Mouse (Mus musculus) midbrain, embryonic 15.5 days (tissue): ENCODE data around the gene Homer3. TPM values are rescaled to one million over a fixed set of nuclear protein-coding genes. Genes with fewer than 3 reads are reported as not detected.

Experiments used
- ATAC-seq: fragments of 200-750 bp; cut with Nextera tagmentation; replicated peaks from 2 replicates; pipeline ENCODE4 v1.8.0; 2017; ENCODE audit warnings: moderate TSS enrichment
- H3K27ac ChIP-seq: fragments of 300-500 bp; sonication (generic); 2 replicates; pipeline ENCODE4 v1.5.1; 2015; ENCODE audit warnings: mild to moderate bottlenecking, inconsistent platforms
- H3K27me3 ChIP-seq: fragments of 300-500 bp; sonication (generic); replicated peaks from 2 replicates; pipeline ENCODE4 v1.6.1; 2015; ENCODE audit warnings: inconsistent platforms
- H3K36me3 ChIP-seq: fragments of 300-500 bp; sonication (generic); replicated peaks from 2 replicates; pipeline ENCODE4 v1.6.1; 2015; ENCODE audit warnings: inconsistent platforms
- H3K4me1 ChIP-seq: fragments of 300-500 bp; sonication (generic); 2 replicates; pipeline ENCODE4 v1.6.1; 2015; ENCODE audit warnings: inconsistent platforms
- H3K4me2 ChIP-seq: fragments of 300-500 bp; sonication (generic); 2 replicates; pipeline ENCODE4 v1.6.1; 2015; ENCODE audit warnings: inconsistent platforms, mild to moderate bottlenecking, moderate library complexity
- H3K4me3 ChIP-seq: fragments of 300-500 bp; sonication (generic); 2 replicates; pipeline ENCODE4 v1.5.1; 2015; ENCODE audit warnings: mild to moderate bottlenecking, inconsistent platforms
- H3K9ac ChIP-seq: fragments of 300-500 bp; sonication (generic); 2 replicates; pipeline ENCODE4 v1.6.1; 2015; ENCODE audit warnings: mild to moderate bottlenecking, inconsistent platforms
- H3K9me3 ChIP-seq: fragments of 300-500 bp; sonication (generic); 2 replicates; pipeline ENCODE4 v1.6.1; 2016; ENCODE audit warnings: inconsistent platforms
- WGBS: fragments of 180-500 bp; shearing (Covaris S2); methylation state at CpG from one replicate; pipeline ENCODE4 v1.1.7; 2015; ENCODE audit warnings: mixed read lengths; 5-methylcytosine and 5-hydroxymethylcytosine counted together
- polyA plus RNA-seq: library from polyadenylated mRNA; unstranded; fragments of >200 nt; fragmentation: Nextera tagmentation; extraction: Ambion mirVana; gene quantifications from 2 replicates; pipeline ENCODE4 v1.2.1, GENCODE M21; 2015

Homer3 gene
- polyA plus RNA-seq, 1 experiment from 2014 or later, result 37.9 TPM

DNA sequence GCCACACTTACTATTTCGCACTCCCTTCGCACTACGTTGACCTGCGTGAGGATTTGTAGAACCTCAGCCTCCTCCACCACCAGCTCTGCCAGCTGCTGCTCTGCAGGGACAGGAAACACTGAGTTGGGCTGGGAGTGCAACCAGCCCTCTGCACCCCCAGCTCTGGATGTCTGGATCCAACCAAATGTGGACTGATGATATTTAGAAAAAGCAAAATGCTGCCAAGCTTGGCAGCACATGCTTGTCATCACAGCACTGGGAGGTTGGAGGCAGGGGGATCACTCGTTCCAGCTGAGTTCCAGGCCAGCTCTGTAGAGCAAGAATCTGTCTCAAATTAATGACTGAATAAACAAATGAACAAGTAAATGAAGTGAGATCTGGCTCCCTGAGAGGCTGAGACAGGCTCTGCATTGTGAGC is 11.4 kb downstream of the Homer3 start:
- Histone ChIP-seq H3K4me2 (no peak overlapping the region), H3K4me3 (no peak overlapping the region), H3K9me3 (no peaks in the 10 kb centered on the region), H3K9ac (no peak overlapping the region), H3K27me3 (no peaks in the 10 kb centered on the region), H3K4me1 (no peaks in the 10 kb centered on the region), H3K27ac (no peak overlapping the region), H3K36me3 (peaks cover 60% of the 10 kb centered on the region)
- 79% methylated on average over 5 of the region's 5 CpGs for WGBS
- no peak for ATAC-seq

- Histone ChIP-seq H3K4me2 (no peak overlapping the region), H3K36me3 (peaks cover 27% of the 10 kb centered on the region; the same call in 1 of the 2 replicates), H3K9ac (no peak overlapping the region), H3K27ac (no peak overlapping the region), H3K4me3 (no peak overlapping the region), H3K9me3 (no peaks in the 10 kb centered on the region), H3K4me1 (peaks cover 30% of the 10 kb centered on the region), H3K27me3 (no peaks in the 10 kb centered on the region)
- no peak for ATAC-seq
- WGBS, result 79% methylated on average over 3 of the region's 3 CpGs
Observed at GRCm38 (mm10) chr8:70300881-70301280, 18.3 kb downstream of the Homer3 start.

GRCm38 (mm10) chr8:70302358-70302890 is 19.8 kb downstream of the Homer3 start, which contains the start of the genes Ddx49 and Cope:
Gene Ddx49 (minus strand): TSS chr8:70302489.
Gene Cope (plus strand): TSS chr8:70302518.
- H3K9me3 ChIP-seq, result no peaks in the 10 kb centered on the region
- H3K36me3 ChIP-seq, result peaks cover 20% of the 10 kb centered on the region; the same call in 1 of the 2 replicates
- H3K4me3 ChIP-seq, result peak within 1 kb of the TSS; percentile 85
- WGBS, result under 1% methylated on average over 40 of the region's 40 CpGs
- ATAC-seq, result peak; percentile 92
- H3K4me2 ChIP-seq, result peak within 1 kb of the TSS; percentile 85
- H3K27me3 ChIP-seq, result no peaks in the 10 kb centered on the region
- peaks cover 30% of the 10 kb centered on the region for H3K4me1 ChIP-seq
- H3K27ac ChIP-seq, result peak within 1 kb of the TSS; percentile 76
- H3K9ac ChIP-seq, result peak within 1 kb of the TSS; percentile 55

GRCm38 (mm10) chr8:70302901-70303300 is 20.3 kb downstream of the Homer3 start:
- H3K27me3 ChIP-seq, result no peaks in the 10 kb centered on the region
- WGBS, result 5% methylated on average over 16 of the region's 16 CpGs
- H3K9ac ChIP-seq, result peak overlapping the region; percentile 55
- H3K9me3 ChIP-seq, result no peaks in the 10 kb centered on the region
- peak overlapping the region; percentile 85 for H3K4me3 ChIP-seq
- peaks cover 21% of the 10 kb centered on the region; the same call in 1 of the 2 replicates for H3K36me3 ChIP-seq
- H3K4me1 ChIP-seq, result peaks cover 30% of the 10 kb centered on the region
- H3K4me2 ChIP-seq, result peak overlapping the region; percentile 85
- ATAC-seq, result peak; percentile 43
- peak overlapping the region; percentile 76 for H3K27ac ChIP-seq

DNA sequence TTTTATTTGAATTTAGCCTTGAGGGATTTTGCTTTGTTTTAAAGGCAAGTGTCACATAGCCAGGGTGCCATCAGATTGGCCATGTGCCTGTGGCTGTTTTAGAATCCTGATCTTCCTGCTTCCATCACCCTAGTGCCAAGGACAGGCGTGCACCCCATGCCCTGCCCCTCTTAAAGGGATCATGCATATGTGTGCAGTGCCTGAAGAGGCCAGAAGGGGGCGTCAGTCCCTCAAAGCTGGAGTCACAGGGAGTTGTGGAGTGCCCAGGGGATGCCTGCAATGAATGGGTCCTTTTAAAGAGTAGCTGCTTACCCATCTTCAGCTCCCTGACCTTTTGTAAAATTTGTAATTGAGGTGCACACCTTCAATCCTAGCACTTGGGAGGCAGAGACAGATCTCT is 26.7 kb downstream of the Homer3 start:
- H3K9ac ChIP-seq, result no peak overlapping the region
- peaks cover 48% of the 10 kb centered on the region for H3K36me3 ChIP-seq
- H3K4me3 ChIP-seq, result no peak overlapping the region
- no peak overlapping the region for H3K4me2 ChIP-seq
- WGBS, result 33% methylated on average over 2 of the region's 2 CpGs
- H3K27ac ChIP-seq, result no peak overlapping the region
- H3K9me3 ChIP-seq, result no peaks in the 10 kb centered on the region
- peaks cover 3% of the 10 kb centered on the region; the same call in 1 of the 2 replicates for H3K4me1 ChIP-seq
- no peak for ATAC-seq
- no peaks in the 10 kb centered on the region for H3K27me3 ChIP-seq

- H3K9me3 ChIP-seq, result no peaks in the 10 kb centered on the region
- peaks cover 31% of the 10 kb centered on the region for H3K4me1 ChIP-seq
- 76% methylated on average over 2 of the region's 2 CpGs for WGBS
- no peak overlapping the region for H3K27ac ChIP-seq
- H3K27me3 ChIP-seq, result no peaks in the 10 kb centered on the region
- no peak overlapping the region for H3K4me3 ChIP-seq
- no peak overlapping the region for H3K4me2 ChIP-seq
- ATAC-seq, result no peak
- H3K36me3 ChIP-seq, result peaks cover 23% of the 10 kb centered on the region
- H3K9ac ChIP-seq, result no peak overlapping the region
Observed at GRCm38 (mm10) chr8:70313399-70313798, 30.8 kb downstream of the Homer3 start.

DNA sequence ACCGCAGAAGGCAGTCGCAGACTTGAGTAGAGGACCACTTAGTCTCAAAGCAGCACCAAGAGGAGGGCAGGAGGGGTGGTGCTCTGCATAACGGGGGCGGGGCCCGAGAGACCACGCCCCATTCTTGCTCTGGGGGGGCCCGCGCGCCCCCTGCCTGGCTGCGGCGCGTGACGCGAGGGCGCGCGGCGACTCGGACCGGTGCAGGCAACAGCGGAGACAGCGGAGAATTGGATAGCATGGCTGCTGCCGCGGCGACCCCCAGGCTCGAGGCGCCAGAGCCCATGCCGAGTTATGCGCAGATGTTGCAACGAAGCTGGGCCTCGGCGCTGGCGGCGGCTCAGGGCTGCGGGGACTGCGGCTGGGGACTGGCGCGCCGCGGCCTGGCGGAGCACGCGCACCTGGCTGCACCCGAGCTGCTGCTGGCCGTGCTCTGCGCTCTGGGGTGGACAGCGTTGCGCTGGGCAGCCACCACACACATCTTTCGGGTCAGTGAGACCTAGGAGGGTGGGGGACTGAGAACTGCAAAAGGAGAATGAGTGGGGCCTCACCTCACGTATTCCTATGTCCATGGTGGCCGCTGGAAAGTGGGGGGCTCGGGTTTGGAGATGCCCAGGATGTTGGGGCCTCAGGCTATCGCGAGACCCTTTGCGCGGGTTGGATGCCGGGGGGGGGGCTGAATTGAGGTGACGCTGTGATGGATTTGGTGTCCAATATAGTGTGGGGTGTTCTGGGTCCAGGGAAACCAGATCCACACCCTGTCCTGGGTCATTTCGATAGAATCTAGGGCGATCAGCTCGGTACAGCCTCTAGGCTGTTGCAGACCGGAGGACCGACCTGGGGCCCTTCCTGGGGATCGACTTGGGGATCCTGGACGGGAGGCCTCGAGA is 33.2 kb downstream of the Homer3 start, which contains the start of gene Cers1:
Cers1 (plus strand) TSS at position 152 of the 887 bp plus-strand sequence.
- 2% methylated on average over 65 of the region's 66 CpGs for WGBS
- ATAC-seq, result peak; percentile 59
- peak within 1 kb of the TSS; percentile 95 for H3K4me2 ChIP-seq
- peaks cover 31% of the 10 kb centered on the region for H3K4me1 ChIP-seq
- H3K27ac ChIP-seq, result peak within 1 kb of the TSS; percentile 97
- no peaks in the 10 kb centered on the region for H3K9me3 ChIP-seq
- H3K27me3 ChIP-seq, result no peaks in the 10 kb centered on the region
- H3K4me3 ChIP-seq, result peak within 1 kb of the TSS; percentile 84
- peaks cover 13% of the 10 kb centered on the region for H3K36me3 ChIP-seq
- peak within 1 kb of the TSS; percentile 93 for H3K9ac ChIP-seq

DNA sequence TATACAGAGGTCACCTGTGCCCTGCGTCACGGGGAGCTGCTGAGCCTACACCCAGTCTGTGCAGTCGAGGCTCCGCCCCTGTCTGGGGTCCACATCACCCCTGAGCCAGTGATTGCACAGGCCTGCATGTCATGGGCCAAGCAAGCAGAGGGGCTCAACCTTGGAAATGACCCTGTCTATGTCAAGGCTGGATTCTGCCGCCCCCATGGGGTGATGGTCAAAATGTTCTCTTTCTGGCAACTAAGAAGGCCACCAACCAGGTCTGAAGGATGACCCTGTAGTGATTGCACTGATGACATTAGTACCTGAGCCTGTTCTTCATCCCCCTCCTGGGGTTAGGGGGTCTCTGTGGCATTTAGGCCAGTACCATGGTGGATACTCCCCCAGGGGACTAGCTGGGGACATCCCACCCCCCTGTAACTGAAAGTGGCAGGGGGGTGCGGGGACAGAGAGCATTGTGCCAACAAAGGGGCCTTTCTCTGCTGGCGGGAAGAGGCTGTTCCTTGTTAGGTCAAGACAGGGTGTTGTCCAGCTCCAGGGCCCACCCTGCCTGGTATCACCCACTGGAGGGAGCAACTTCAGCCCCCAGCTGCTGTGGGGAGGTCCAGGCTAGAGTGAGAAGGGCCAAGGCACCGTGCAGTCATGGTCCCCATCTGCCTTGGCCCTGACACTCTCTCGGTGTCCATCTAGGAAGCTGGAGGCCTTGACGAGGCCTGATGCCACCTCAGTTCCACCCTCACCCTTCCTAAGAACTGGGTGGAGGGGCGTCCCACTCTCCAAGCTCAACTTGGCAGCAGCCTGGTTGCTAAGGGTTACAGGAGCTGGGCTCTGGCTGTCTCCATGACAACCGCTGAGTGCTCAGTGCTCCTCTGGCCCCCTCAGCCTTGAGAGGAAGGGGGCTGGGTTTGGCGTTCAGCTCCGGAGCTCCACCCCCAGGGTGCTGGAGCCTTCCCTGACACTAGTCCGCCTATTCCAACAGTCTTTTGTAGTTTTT is 34.2 kb downstream of the Homer3 start:
- peak overlapping the region; percentile 93 for H3K9ac ChIP-seq
- no peaks in the 10 kb centered on the region for H3K27me3 ChIP-seq
- peak overlapping the region; percentile 84 for H3K4me3 ChIP-seq
- 5% methylated on average over 15 of the region's 15 CpGs for WGBS
- H3K4me1 ChIP-seq, result peaks cover 31% of the 10 kb centered on the region
- H3K9me3 ChIP-seq, result no peaks in the 10 kb centered on the region
- peak overlapping the region; percentile 95 for H3K4me2 ChIP-seq
- peak overlapping the region; percentile 97 for H3K27ac ChIP-seq
- peak; percentile 88 for ATAC-seq
- H3K36me3 ChIP-seq, result peaks cover 7% of the 10 kb centered on the region; the same call in 1 of the 2 replicates

DNA sequence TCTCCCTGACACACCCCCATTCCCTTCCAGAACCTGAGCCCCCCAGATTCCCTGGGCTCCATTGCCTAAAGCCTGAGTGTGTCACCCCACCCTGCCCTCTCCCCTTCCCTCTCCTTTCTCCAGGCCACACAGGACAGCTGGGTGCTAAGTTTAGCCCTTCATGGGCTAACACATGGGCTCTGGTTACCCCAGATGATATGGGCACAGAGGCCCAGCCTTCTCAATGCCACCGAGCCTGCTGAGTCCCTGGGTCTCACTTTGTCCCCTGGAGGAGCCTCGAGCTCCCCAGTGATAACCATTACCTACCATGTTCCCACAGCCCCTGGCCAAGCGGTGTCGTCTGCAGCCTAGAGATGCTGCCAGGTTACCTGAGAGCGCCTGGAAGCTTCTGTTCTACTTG is 35.2 kb downstream of the Homer3 start:
- H3K4me3 ChIP-seq, result peak overlapping the region; percentile 84; the same call in 1 of the 2 replicates
- H3K27me3 ChIP-seq, result no peaks in the 10 kb centered on the region
- peaks cover 4% of the 10 kb centered on the region; the same call in 1 of the 2 replicates for H3K36me3 ChIP-seq
- ATAC-seq, result no peak
- no peak overlapping the region for H3K9ac ChIP-seq
- peak overlapping the region; percentile 97 for H3K27ac ChIP-seq
- no peaks in the 10 kb centered on the region for H3K9me3 ChIP-seq
- H3K4me2 ChIP-seq, result peak overlapping the region; percentile 95
- H3K4me1 ChIP-seq, result peaks cover 31% of the 10 kb centered on the region
- 87% methylated on average over 5 of the region's 5 CpGs for WGBS

DNA sequence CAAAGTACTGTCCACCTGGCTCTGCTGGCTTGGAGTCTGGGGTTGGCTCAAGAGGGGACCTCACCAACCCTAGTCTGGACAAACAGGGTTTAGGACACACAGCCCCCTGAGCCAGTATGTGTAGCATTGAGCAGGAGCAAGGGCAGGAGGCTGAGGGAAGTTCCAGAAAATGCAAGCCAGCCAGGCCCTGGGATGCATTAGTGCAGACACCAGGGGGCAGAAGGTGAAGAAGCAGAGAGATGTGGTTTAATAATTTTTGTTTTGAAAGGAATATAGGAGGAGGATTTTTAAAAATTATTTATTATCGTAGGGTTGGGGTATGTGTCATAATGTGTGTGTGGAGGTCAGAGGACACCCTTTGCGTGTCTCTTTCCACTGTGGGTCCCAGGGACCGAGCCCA is 41.1 kb downstream of the Homer3 start:
- H3K4me2 ChIP-seq, result no peak overlapping the region
- no peaks in the 10 kb centered on the region for H3K4me1 ChIP-seq
- no peak overlapping the region for H3K9ac ChIP-seq
- no peak for ATAC-seq
- H3K9me3 ChIP-seq, result no peaks in the 10 kb centered on the region
- H3K27ac ChIP-seq, result no peak overlapping the region
- H3K4me3 ChIP-seq, result no peak overlapping the region
- WGBS, result 92% methylated on average over 3 of the region's 3 CpGs
- no peaks in the 10 kb centered on the region for H3K27me3 ChIP-seq
- H3K36me3 ChIP-seq, result peaks cover 32% of the 10 kb centered on the region; the same call in 1 of the 2 replicates

- no peak overlapping the region for H3K27ac ChIP-seq
- no peaks in the 10 kb centered on the region for H3K9me3 ChIP-seq
- no peak for ATAC-seq
- H3K9ac ChIP-seq, result no peak overlapping the region
- 92% methylated on average over 6 of the region's 6 CpGs for WGBS
- H3K36me3 ChIP-seq, result peaks cover 40% of the 10 kb centered on the region; the same call in 1 of the 2 replicates
- peaks cover 24% of the 10 kb centered on the region for H3K4me1 ChIP-seq
- no peak overlapping the region for H3K4me3 ChIP-seq
- no peak overlapping the region for H3K4me2 ChIP-seq
- H3K27me3 ChIP-seq, result no peaks in the 10 kb centered on the region
Observed at GRCm38 (mm10) chr8:70327512-70327911, 44.9 kb downstream of the Homer3 start.
